Mouse (Mus musculus): ENCODE data around the gene Pradc1.
"Not testable (repeated sequence)": the region's sequence is repeated elsewhere in the genome, so short reads cannot be mapped to it uniquely, and the experiment has no call there.

Gene Pradc1

DNA sequence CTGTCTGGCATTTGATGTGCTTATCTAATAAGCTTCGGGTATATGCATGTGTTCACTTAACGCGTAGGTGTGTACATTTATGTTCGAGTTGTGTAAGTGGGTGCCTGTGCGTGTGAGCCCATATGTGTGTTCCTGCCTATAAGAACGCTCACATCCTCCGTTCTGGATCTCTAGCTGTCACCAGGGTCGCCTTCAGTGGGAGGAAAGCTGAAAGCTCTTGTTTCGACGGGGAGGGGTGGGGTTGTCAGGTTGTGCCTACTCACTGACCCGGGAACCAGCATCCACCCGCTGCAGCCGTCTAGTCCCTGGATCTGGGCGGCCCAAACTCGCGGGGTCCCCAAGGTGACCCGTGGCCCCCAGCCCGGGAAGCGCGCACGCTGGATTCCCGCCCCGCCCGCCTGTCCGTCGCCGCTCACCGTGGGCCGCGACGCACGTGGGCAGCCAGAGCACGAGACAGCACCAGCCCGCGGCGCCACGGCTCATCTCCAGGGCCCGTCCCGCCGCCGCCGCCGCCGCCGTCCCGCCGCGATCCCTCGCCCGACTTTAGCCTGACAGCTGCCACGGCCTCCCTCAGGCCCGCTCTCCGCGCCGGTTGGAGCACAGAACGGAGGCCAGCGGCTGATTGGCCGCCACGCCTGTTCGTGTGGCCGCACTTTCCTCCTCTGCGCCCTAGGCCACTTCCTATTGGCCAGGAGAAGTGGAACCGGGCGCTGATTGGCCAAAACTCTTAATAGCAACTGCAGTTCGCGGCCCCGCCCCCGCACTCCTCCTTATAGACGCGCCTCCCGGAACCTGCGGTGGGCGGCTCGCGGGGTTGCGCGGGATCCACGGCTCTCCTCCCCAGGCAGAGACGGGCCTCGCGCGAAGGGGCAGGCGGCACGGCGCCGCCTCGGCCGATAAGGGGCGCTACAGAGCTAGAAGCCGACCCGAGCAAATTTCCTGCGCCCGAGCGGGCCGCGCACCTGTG is 790 bp downstream of the Pradc1 start, which contains the start of gene Cct7:
Gene Cct7 (plus strand): TSS at position 818 of the 967 bp plus-strand sequence.
- peak; percentile 100 for DNase-seq (ENCODE audit: low spot score in 2 of 2)

DNA sequence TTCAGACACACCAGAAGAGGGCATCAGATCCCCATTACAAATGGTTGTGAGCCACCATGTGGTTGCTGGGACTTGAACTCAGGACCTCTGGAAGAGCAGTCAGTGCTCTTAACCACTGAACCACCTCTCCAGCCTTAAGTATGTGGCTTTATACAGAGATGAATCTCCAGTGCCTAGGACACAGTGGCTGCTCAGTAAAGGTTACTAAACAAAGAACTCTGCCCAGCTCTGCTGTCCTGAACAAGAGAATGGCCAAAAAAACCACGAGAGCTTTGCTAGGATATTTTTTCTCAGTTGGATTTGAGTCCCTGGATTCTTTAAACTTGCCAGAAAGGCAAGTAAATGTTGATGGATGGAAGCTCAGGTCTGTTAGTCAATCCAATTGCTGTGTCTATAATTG is 1.6 kb downstream of the Pradc1 start:
- DNase-seq (ENCODE audit: low spot score in 2 of 2): not testable (repeated sequence)

DNA sequence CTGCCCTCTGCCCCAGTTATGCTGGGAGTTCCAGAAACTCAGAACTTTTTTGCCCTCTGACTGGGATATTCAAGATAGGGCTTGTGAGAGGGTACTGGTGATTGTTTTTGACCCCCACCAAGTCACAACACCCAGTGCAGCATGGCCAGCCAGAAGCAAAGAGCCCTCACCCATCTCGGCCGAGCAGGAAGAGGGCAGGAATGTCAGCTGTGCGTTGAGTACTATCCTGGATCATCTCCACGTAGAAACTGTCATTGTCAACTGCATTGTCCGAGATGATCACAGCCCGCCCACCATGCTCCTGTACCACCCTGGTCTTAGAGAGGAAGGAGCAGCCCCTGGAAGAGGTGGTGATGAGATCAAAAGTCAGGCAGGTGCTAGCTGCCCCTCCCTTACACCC is 4.4 kb downstream of the Pradc1 start:
- no peak for DNase-seq (ENCODE audit: low spot score in 2 of 2)

DNA sequence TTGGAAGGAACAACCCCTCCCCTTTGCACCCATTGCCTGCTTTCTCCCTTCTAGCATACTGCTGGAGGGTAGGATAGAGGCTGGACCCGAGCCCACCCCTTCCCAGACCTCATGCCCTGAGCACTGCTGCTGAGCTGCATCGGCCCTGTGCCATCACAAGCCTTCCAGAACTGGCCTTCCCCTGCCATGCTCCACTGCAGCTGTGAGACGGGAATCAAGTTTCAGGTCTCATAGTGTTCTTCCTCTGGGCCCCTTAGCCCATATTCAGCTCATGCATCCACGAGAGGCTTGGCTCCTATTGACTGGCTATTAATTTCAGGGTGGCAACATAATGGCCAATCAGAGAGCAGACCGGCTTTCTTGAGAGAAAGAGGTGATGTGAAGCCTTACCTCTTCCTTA is 6.5 kb downstream of the Pradc1 start:
- no peak for DNase-seq (ENCODE audit: low spot score in 2 of 2)

DNA sequence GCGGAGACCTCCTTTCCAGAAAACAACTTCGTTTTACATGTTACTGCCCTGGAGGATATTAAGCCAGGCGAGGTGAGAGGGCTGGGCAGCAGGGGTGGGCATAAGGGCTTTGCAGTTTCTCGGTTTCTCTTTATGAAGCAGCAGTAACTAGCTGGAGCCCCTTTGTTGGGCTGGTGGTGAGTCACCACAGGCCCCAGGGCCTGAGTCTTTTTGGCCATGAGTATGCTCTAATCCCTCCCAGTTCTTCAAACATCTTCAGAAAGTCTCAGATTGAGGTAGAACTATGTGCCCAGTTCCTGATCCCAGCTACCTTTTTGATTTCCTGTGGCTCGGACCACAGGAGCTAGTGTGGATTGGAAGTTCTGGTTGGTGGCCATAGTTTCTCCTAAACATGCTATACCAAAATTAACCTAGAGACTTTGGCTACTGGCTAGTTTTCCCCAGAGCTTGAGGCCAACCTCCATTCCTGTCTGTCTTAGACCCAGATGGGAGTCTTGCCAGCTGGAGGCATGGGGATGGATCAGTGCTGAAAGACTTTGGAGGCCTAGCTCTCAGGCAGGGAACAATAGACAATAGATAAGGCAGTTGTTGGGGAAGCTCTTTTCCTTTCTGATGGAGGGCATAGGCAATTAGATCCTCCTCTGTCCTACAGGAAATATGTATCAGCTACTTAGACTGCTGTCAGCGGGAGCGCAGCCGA is 7.4 kb downstream of the Pradc1 start:
- no peak for DNase-seq (ENCODE audit: low spot score in 2 of 2)

DNA sequence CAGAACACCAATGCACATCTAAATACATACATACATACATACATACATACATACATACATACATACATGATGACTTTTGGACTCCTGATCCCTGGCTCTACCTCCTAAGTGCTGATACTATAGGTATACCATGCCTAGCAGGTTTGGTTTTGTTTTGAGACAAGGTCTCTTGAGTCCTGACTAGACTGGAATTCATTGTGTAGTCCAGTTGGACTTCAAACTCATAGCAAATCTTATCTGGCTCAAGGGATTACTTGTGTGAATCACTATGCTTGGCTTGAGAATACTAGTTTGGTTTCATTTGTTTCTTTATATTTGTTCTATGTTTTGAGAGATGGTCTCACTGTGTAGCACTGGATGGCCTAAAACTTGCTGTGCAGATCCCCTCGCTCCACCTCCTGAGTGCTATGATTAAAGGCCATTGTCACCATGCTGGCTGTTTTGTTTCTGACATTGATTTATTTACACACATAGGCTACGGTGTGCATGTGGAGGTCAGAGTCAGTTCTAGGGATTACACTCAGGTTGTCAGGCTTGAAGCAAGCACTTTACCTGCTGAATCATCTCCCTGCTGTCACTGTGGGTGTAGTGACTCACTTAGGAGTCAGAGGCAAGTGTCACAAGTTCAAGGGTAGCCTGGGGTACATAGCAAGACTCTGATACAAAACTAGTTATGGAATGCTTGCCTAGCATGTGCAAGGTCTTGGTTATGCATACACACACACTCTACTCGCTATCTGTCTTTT is 8.1 kb downstream of the Pradc1 start:
- DNase-seq (ENCODE audit: low spot score in 2 of 2): no peak

DNA sequence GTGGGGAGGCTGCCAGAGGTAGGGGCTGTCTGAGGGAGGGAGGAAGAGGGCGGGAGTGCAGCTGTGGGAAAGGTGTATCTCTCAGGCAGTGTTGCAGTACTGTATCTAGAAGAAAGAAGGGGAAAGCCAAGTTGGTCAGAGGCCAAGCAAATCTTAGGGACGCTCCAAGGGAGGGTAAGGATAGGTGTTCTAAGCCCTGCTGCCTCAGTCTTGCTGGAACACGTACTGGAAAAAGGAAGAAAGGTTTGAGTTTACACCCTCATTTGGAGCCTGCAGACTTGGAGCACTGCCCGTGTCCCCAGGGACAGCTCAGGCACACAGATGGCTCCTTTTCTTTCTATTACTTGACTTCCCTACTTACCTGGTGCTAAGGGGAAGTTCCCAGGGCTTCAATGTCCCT is 10.6 kb downstream of the Pradc1 start:
- no peak for DNase-seq (ENCODE audit: low spot score in 2 of 2)

DNA sequence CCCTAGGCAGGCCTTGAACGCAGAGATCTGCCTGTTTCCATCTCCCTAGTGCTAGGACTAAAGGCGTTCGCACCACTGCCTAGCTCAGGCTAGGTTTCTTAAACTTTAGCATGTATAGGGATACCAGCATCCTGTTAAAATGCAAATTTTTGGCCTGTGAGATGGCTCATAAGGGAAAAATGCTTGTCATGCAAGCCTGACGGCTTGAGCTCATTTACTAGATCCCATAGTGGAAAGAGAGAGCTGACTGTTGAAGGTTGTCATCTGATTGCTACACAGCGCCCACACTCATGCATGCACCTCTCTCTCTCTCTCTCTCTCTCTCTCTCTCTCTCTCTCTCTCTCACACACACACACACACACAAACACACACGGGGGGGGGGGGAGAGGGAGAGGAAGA is 15.1 kb downstream of the Pradc1 start:
- no peak for DNase-seq (ENCODE audit: low spot score in 2 of 2)

DNA sequence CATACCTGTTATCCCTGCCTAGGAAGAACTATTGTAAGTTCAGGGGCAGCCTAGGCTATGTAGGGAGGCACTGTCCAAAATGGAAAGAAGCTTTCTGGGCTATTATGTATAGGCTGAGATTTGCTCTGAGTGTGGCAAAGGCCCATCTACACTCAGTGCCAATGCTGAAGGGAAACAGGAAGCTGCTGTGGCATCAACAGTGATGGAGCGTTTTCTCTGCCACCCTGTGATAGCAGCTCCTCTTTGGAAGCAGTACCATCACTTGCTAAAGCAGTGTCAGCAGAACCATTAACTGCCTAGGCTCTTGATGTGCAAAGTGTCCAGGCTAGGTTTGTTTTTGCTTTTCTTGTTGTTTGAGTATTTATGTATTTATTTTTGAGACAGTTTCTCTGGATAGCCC is 15.6 kb downstream of the Pradc1 start:
- no peak for DNase-seq (ENCODE audit: low spot score in 2 of 2)

DNA sequence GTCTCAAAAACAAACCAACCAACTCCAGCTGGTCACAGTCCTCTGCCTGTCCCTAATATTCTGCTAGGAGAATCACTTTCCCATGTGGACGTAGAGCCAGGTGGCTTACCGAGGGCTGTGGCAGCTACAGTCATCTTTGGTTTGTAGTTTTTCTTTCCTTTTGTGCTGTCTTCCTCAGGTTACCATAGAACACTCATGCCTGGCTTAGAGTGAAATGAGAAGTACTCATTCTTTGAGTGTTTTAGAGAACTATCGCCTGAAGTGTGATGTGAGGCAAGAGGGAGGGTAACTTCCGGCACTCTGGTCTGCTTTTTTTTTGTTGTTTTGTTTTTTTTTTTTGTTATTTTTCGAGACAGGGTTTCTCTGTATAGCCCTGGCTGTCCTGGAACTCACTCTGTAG is 17.9 kb downstream of the Pradc1 start:
- no peak for DNase-seq (ENCODE audit: low spot score in 2 of 2)

DNA sequence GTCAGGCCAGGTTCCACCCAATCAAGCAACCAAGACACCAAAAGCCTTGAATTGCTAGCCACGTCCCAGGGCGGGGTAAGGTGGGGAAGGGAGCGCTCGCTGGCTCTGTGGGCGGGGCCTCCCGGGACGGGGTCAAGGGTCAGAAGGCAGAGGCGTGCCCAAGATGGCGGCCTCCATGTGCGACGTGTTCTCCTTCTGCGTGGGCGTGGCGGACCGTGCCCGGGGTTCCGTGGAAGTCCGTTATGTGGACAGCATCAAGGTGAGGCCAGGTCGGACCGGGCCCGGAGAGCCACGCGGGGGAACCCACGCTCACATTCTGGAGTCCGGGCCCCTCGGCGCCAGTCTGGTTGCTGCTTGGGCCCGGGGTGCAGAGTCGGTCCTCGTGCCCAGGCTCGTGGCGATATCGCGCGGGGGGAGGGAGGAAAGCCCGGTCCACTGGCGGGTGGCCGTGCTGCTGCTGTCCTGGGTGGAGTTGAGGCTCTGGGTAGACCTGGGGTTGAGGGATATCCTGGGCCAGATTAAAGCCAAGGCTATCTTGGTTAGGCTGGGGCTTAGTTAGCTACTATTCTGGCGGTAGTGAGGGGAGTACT is 19.8 kb downstream of the Pradc1 start, which contains the start of gene Smyd5:
Gene Smyd5 (plus strand): TSS at position 148 of the 590 bp plus-strand sequence.
- DNase-seq (ENCODE audit: low spot score in 2 of 2): peak; percentile 81

DNA sequence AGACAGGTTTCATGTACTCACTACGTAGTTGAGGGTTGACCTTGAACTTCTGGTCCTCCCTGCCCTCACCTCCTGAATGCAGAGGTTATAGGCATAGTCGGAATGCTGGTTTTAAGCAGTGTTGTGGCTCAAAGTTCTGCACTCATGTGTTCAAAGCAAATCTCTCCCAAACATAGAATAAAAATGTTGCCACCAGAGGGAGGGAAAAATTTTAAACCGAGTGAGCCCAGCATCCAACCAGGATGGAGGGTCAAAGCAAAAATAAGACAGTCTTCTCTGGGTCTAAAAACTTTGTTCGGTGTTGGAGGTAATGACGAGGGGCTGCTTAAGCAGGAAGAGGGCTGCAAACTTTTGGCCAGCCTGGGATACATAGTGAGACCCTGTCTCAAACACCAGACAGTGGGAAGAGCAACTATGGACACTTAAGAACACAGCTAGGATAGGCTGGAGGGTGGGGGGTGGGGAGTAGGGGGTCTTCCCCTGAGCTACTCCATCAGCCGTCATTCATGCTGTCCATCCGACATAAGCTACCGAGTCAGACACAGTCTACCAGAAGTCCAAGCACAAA is 20.4 kb downstream of the Pradc1 start:
- no peak for DNase-seq (ENCODE audit: low spot score in 2 of 2)

DNA sequence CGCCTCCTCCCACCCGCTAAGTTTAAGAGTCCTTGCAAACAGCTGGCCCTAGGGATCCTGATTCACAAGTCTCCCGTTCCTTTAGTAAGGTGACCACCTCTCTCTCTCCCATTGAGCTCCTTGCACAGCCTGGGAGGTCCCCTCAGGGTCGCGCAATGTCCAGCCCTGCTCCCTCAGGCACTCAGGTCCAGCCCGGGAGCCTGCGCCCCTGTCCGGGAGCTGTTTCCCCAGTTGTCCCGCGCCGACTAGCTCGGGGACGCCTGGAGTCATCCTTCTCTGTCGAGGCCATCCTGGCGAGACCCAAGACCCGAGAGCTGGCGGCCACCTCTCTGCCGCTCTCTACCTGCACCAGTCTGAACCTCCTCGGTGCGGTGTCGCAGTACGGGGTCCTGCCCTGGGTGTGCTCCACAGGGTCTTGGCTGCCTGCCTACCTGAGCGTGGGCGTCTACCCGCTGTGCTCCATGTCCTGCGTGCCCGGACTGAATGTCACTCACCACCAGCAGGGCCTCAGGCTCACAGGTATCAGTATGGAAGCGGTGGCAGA is 27.9 kb downstream of the Pradc1 start, which contains the start of gene Noto:
Gene Noto (plus strand): TSS at position 51 of the 544 bp plus-strand sequence.
- DNase-seq (ENCODE audit: low spot score in 2 of 2): no peak

DNA sequence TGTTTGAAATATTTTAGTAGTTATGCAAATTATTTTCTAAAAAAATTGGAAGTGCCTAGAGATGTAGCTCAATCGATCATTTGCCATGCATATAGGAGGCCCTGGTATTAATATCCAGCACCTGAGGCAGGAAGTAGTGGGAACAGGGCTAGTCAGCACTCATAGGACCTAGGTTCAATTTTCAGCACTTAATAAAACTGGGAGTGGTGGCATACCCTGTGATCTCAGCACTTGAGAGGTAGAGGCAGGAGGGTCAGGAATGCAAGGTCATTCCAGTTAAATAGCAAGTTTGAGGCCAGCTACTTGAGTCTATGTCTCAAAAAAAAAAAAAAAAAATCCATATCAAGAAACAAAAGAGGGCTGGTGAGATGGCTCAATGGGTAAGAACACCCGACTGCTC is 32.6 kb downstream of the Pradc1 start:
- DNase-seq (ENCODE audit: low spot score in 2 of 2): no peak

DNA sequence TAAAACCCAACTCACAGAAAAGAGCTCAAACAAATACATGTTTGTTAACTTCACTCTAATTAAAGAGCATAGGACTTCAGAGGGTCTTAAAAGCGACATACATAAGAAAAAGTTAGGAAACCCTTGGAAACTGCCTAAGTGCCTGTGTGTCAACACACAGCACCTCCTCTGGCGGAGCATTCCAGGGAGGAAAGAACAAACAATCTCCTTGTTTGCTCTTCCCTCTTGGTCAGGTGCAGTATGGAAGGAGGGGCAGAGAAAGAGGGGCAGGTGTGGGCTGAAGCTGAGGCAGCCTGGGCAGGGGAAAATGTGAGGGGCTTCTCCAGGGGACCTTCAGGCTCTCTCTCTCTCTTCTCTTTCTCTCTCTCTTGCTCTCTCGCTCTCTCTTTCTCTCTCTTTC is 35.9 kb downstream of the Pradc1 start:
- DNase-seq (ENCODE audit: low spot score in 2 of 2): no peak

DNA sequence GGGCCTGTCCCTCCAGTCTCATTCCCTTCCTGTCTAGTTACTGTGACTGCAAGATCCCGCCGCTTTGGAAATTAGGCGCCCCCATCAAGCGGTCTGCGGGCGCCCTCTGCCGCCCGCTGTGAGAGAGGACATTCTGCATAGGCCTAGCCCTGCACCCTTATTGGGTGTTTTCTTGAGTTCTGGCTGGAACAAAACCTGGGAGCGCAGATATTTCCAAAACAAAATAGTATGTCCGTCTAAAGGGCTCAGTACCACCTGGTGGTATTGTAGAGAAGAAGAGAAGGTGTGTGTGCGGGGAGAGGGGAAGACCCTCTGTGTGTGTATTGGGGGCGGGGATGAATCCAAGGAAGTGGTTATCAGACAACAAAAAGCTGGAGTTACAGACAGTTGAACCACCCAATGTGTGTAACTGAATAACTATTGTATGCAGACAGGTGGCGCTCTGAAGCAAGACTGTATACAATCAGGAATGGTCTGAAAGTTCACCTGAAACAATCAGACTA is 40.9 kb downstream of the Pradc1 start:
- peak; percentile 39 to 41 for DNase-seq (ENCODE audit: low spot score in 2 of 2)

DNA sequence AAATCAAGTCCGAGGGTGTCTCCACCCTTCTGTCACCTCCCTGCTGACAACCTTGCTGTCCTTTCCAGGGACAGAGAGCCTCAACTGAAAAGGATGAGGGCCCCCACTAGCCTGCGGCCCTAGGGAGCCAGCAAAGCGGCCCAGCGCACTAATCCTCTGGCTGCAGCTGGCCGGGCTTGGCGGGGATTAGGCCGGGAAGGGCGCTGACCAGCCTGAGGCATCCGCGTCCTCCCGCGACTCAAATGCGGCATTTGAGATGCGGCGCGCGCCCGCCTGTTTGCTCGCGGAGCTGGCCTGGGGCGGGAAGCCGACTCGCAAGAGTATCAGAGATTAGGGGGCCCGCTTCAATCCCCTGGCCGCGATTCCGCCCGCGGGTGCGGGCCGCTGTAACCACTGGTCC is 42.8 kb downstream of the Pradc1 start:
- no peak for DNase-seq (ENCODE audit: low spot score in 2 of 2)

DNA sequence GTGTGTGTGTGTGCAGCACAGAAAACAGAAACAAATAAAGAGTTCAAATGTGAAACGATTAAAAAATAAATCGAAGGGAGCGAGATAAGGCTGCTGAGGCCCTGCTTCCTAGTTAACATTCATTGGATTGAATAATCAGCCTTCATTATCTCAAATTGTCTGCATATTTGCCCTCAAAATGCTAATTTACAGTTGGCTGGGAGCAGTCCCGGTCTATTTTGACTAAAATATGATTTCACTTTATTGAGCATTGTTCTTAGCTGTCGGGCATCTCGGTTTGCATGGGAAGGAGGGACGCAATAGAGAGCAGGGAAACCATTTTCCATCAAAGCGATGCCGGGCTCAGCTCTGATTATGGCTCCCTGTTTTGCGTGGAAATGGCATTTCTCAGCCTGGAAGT is 48.7 kb downstream of the Pradc1 start:
- DNase-seq (ENCODE audit: low spot score in 2 of 2): no peak

DNA sequence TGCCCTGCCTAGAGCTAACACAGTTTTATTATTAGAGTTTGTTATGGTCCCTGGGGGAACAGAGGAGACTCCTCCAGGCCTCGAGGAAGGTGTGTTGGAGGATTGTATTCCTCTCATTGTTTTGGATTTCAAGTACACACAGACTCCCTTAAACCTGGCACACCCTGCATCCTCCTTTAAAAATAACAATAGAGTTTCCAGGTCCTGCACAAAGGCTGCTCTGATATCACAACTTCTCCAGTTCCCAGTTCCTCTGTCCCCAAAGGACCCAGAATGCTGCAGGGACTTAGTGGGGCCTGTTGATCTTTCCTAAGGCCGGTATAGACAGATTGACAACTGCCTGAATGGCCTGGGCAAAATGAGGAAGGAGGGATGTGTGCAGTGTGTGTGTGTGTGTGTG is 49.2 kb downstream of the Pradc1 start:
- DNase-seq (ENCODE audit: low spot score in 2 of 2): no peak

DNA sequence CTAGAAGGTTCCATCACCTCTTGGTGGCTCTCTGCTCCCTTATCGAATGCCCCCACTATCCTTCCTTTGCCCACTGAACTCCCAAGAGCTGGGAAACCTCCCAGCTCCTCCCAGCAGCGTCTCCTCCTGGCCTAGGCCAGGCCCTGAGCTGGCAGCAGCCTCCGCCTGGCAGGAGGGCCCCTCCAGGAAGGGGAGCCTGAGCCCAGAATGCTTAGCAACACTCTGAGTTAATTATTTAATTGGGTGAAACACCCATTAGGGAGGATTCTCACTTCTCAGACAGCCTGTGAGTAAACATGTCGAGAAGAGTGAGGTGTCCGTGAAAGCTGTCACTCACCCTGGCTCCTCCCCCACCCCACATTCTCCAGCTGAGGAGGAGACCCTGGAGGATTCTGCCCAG is 52.1 kb downstream of the Pradc1 start:
- no peak for DNase-seq (ENCODE audit: low spot score in 2 of 2)

DNA sequence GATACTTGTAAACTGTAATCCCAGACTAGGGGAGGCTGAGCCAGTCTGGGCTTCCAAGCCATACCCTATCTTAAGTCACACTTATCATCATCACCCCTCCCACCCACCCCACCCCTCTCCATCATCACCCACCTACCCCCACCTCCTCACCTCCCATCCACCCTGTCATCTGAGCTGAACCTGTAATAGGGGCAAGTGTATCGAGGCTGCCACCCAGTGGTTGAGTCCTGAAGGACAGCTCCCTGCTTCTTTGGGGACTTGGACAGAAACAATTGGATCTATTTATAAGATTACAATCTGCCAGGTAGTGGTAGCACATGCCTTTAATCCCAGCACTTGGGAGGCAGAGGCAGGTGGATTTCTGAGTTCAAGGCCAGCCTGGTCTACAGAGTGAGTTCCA is 54.6 kb downstream of the Pradc1 start:
- peak; percentile 55 to 66 for DNase-seq (ENCODE audit: low spot score in 2 of 2)
